Mouse (Mus musculus) cerebellum, postnatal 4 days (tissue): Measurements from ENCODE around the gene Brip1.

ENCODE experiments used
- DNase-seq, 2 experiments: peaks; one replicate each; pipeline ENCODE4 v3.0.0; 2022; ENCODE audit warnings: low spot score in 2 of 2, mixed read lengths in 1 of 2

Brip1 gene

DNA sequence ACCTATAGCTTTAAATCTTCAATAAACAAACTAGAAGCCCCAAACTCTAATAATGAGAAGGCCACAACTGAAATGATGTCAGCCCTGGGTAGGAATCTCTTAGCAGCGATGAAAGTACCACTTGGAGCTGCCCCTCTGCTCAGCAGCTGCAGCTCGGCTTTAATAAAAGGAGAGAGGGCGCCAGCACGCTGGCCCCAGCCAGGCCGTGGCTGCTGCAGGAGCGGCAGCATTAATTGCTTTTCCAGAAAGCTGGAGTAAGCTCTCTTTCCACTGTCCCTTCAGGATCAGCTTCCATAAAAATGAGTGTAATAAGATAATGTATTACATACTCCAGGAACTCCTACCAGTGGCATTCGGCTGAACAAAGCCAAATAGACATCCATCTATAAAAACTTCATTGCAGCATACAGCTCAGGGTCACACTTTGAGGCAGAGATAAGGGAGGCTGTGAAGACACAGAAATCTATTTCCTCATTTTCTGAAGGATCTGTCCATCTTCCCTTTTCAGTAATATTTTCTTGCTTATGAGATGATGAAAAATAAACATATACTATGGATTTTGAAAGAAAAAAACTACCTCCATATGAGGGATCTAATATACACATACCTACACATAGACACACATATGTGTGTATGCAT, 174.3 kb downstream of the Brip1 start:
- DNase-seq, result no peak

DNA sequence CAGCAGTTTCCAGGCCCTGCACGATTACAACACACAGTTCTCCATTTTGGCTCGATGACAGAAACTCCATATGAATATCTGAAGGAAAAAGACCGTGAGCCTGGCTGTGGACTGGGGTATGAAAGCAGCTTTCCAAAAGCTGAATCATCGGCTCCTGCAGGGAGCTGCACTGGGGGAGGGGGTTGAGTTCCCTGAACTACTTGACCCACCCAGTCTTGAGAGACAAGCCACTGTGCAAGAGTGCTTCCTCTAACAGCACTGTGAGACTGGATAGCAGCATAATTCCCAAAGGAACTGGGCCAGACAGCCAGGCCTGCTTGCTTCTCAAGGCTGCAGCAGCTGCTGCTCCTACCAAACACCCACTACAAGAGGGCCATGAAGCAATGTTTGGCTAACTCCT, 178.6 kb downstream of the Brip1 start:
- DNase-seq, result no peak

DNA sequence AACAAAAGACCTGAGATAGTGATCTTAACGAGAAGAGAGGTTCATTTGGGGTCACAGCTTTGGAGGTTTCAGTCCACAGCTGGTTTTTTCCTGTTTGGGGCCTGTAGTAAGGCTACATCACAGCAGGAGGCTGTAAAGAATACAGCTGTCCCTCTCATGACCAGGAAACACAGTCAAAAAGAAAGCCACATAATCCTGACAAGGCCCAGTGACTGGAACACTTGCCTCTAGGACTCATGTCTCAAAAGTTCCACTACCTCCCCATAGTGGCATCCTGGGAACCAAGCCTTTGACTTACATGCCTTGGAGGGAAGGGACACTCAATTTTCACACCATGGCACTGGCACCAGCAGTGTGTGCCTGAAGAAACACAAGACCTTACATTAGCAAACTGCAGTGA, 181.0 kb downstream of the Brip1 start:
- no peak for DNase-seq

DNA sequence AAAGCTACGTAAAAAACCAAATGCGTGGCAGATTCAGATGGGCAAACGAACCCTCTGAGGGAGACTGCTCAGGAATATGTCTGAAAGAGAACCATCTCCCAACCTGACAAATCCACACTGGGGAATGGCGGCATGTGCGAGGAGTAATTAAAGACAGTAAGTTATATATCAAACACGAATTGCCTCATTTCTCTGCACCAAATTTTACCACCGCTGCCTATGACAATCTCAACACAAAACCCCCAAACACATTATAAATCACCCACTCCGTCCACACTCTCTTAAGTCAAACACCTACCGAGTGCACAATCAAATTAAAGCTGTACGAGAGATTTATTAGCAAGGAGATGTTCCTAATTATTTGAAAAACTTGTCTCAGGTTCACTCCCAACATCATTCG, 184.8 kb downstream of the Brip1 start:
- DNase-seq, result no peak

DNA sequence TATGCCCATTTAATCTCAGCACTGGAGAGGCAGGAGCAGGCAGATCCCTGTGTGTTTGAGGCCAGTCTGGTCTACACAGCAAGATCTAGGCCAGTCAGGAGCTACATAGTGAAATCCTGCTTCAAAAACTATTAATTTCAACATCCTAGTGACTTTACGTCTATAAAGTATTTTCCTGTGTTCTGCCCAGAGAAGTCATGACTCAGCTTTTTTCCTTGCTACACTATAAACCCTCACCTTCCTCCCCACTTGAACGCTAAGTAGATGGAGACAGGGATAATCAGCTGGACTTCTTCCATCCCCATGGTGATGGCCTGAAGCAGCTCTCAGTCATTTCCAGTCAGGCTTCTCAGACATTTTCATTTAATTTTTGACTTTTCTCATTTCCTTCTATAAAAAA, 187.9 kb downstream of the Brip1 start:
- no peak for DNase-seq

DNA sequence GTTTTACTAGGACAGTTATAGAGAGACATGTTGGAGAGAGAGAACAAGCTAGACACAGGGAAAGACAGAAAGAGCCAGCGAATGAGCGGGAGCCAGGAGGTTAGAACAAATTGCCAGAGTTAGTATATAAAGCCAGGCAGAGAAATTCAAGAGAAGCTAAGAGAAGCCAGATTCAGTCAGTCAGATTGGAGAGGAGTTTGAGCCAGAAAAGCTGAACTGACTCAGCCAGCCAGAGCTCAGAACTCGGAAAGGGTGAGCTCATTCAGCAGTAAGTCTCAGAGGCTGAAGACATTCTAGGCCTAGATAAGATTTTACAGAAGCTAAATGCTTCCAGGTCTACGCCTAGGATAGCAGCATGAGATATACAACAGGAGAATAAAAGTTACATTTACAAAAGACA, 190.5 kb downstream of the Brip1 start:
- DNase-seq, result no peak

DNA sequence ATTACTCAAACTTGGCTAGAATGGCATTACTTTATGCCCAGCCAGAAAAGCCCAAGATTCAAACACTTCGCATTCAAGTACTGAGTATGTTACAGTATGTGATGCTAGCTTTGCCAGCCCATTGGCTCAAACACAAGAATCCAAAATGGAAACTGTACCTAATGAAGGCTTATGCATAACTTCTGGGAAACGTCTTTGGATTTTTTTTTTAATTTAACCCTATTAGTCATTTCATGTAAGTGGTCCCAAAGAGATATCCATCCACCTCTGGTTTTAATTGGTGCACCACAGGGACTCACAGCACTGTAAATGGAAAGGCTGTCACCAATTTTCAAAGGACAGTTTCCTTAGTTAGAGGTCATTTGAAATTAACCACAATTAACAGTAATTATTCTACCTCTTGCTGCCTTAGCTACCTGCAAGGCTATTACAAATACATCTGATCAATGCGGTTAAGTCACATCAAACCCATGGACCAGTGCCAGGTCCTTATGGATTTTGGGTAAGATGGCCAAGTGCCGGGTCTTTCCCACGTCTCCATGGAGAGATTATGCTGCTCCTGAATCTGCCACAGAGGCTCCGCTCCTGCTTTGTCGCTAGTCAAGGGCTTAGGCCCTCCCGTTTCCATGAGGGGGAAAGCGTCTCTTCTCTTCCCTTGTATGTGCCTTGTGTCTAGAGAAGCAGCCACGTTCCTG, 192.6 kb downstream of the Brip1 start:
- DNase-seq, result no peak
